Mouse (Mus musculus) limb, embryonic 14.5 days (tissue): Measurements from ENCODE around the gene Gm10273. TPM values are rescaled to one million over a fixed set of nuclear protein-coding genes. Genes with fewer than 3 reads are reported as not detected.
A peak's percentile ranks its signal among the peaks of the same experiment; 100 is the strongest.

Experiments
- ATAC-seq: fragments of 200-750 bp; cut with Nextera tagmentation; 2 replicates; pipeline ENCODE4 v1.8.0; 2017; ENCODE audit warnings: low read depth, moderate number of reproducible peaks, moderate TSS enrichment; ENCODE audit not compliant: low FRiP score
- DNase-seq: peaks from one replicate; pipeline ENCODE4 v3.0.0-alpha.2; 2015; ENCODE audit warnings: low spot score
- H3K27ac ChIP-seq: fragments of 300-500 bp; sonication (generic); replicated peaks from 2 replicates; pipeline ENCODE4 v1.5.1; 2014; ENCODE audit warnings: low read depth, mild to moderate bottlenecking, low read length, moderate library complexity, mixed read lengths
- H3K27me3 ChIP-seq: fragments of 300-500 bp; sonication (generic); 2 replicates; pipeline ENCODE4 v1.6.1; 2014; ENCODE audit warnings: low read length, mixed read lengths; ENCODE audit not compliant: control insufficient read depth, insufficient read depth
- H3K36me3 ChIP-seq: fragments of 300-500 bp; sonication (generic); 2 replicates; pipeline ENCODE4 v1.6.1; 2014; ENCODE audit warnings: mild to moderate bottlenecking, low read length, moderate library complexity, mixed read lengths; ENCODE audit not compliant: control insufficient read depth, insufficient read depth
- H3K4me1 ChIP-seq: fragments of 300-500 bp; sonication (generic); 2 replicates; pipeline ENCODE4 v1.6.1; 2014; ENCODE audit warnings: antibody characterized with exemption, low read length, mixed read lengths; ENCODE audit not compliant: control insufficient read depth, insufficient read depth
- H3K4me2 ChIP-seq: fragments of 300-500 bp; sonication (generic); replicated peaks from 2 replicates; pipeline ENCODE4 v1.6.1; 2014; ENCODE audit warnings: low read depth, mild to moderate bottlenecking, low read length, moderate library complexity; ENCODE audit not compliant: severe bottlenecking
- H3K4me3 ChIP-seq: fragments of 300-500 bp; sonication (generic); replicated peaks from 2 replicates; pipeline ENCODE4 v1.5.1; 2014; ENCODE audit warnings: low read length
- H3K9ac ChIP-seq: fragments of 300-500 bp; sonication (generic); 2 replicates; pipeline ENCODE4 v1.6.1; 2014; ENCODE audit warnings: mild to moderate bottlenecking, low read depth, low read length, moderate library complexity; ENCODE audit not compliant: severe bottlenecking
- H3K9me3 ChIP-seq: fragments of 300-500 bp; sonication (generic); 2 replicates; pipeline ENCODE4 v1.6.1; 2016; ENCODE audit warnings: low read length; ENCODE audit not compliant: control insufficient read depth
- POLR2A ChIP-seq: fragments of 200-500 bp; IDR thresholded peaks from 2 replicates; pipeline ENCODE4 v1.8.0; 2012; ENCODE audit warnings: inconsistent platforms, mild to moderate bottlenecking, moderate library complexity, borderline replicate concordance; ENCODE audit not compliant: insufficient read depth, insufficient read length; ENCODE audit errors: extremely low read depth
- WGBS: fragments of 180-500 bp; shearing (Covaris S2); extraction: QIAGEN DNeasy Blood & Tissue Kit; methylation state at CpG from one replicate; pipeline ENCODE4 v1.1.7; 2014; 5-methylcytosine and 5-hydroxymethylcytosine counted together
- polyA plus RNA-seq, 2 experiments: library from polyadenylated mRNA; depleted of rRNA in 1 of 2; stranded (reverse) in 1 of 2; unstranded in 1 of 2; fragments of >200 nt; fragmentation: Nextera tagmentation in 1 of 2; extraction: Ambion mirVana in 1 of 2; gene quantifications; 2 replicates each; pipeline versions ENCODE4 v1.2.1 to v1.2.3; 2012 to 2014

Gm10273 gene
- polyA plus RNA-seq, 2 experiments, result 6.5 to 8.2 TPM

DNA sequence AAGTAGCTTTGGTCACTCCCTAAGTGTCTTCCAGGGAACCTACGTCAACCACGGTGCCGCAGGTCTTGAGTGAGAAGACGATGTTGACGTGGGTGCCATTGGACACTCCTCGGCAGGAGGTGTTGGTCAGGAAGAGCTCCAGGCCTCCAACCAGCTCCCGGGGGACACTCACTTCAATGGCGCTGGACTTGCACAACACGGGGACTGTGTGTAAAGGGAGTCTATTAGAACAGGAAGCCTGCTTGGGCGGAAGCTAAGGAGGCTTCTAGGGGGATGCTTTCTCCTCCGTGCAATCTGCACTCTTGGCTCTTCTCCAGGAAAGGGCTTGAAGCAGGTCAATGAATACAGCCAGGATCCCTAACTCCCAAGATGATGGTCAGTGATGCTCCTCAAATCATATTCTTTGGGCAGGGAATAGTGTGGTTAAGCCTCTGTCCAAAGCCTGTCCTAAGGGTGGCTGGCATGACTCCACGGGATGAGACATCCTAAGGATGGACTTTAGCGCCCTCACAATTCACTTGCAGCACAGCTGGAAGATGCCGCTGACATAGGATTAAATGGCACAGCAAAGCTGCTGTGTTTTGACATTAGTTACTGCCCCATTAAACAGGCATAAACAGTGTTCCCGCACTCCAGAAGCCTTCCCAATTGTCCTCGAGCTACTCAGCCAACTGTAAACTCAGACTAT is 34.2 kb downstream of the Gm10273 start:
- Histone ChIP-seq H3K9ac (no peak overlapping the region), H3K4me3 (no peak overlapping the region), H3K4me2 (no peak overlapping the region), H3K36me3 (no peaks in the 10 kb centered on the region), H3K9me3 (no peaks in the 10 kb centered on the region), H3K4me1 (peaks cover 8% of the 10 kb centered on the region), H3K27me3 (no peaks in the 10 kb centered on the region), H3K27ac (no peak overlapping the region)
- no peak for TF ChIP-seq POLR2A
- ATAC-seq (no peak), DNase-seq (no peak)
- WGBS, result 77% methylated on average over 16 of the region's 16 CpGs

DNA sequence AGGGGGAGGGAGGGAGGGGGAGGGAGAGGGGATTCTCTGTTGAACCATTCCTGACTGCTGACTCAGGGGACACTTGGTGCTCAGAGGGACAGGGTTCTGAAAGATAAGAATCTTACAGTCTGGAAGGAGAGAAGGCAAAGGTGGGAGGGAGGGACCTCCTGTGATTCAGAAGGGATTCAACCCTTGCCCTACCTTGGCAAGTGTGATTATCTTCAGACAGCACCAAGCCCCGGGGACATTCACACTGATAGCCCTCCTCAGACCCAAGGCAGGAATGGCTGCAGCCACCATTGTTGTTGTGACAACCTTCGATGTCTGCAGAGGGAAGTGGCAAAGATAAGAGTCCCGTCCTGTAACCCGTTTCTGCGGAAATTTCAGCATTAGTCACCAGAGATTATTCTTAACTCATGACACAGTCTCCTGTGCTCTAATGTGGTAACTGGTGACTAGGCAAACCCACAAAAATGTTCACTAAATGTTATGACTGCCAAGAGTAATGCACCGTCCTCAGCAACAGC is 35.3 kb downstream of the Gm10273 start:
- DNase-seq, result no peak
- H3K36me3 ChIP-seq, result no peaks in the 10 kb centered on the region
- H3K27ac ChIP-seq, result no peak overlapping the region
- no peak overlapping the region for H3K4me2 ChIP-seq
- H3K9me3 ChIP-seq, result no peaks in the 10 kb centered on the region
- no peak for ATAC-seq
- WGBS, result 73% methylated on average over 6 of the region's 6 CpGs
- no peak overlapping the region for H3K4me3 ChIP-seq
- no peak overlapping the region for H3K9ac ChIP-seq
- H3K27me3 ChIP-seq, result no peaks in the 10 kb centered on the region
- TF ChIP-seq POLR2A, result no peak
- H3K4me1 ChIP-seq, result no peaks in the 10 kb centered on the region

DNA sequence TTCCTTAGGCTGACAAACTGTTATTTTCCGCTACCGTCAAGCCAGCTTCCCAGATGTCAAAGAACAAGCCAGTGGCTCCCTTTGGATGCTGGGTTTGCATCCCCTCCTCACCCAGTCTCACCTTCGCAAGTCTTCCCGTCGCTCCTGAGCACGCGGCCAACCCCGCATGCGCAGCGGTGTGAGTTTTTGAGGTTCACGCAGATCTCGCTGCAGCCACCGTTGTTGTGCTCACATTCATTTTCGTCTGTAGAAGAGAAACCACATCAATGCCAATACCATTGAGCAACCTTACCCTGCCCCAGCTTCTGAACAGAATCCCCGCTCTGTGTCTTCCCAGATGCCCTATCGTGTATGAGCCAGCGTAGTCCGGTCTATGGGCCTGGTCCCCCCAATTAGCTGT is 40.3 kb downstream of the Gm10273 start:
- Histone ChIP-seq H3K4me3 (no peak overlapping the region), H3K9me3 (no peaks in the 10 kb centered on the region), H3K4me2 (no peak overlapping the region), H3K9ac (no peak overlapping the region), H3K36me3 (no peaks in the 10 kb centered on the region), H3K27ac (no peak overlapping the region), H3K27me3 (no peaks in the 10 kb centered on the region), H3K4me1 (peaks cover 13% of the 10 kb centered on the region)
- ATAC-seq (no peak), DNase-seq (no peak)
- 94% methylated on average over 18 of the region's 18 CpGs for WGBS
- no peak for TF ChIP-seq POLR2A

DNA sequence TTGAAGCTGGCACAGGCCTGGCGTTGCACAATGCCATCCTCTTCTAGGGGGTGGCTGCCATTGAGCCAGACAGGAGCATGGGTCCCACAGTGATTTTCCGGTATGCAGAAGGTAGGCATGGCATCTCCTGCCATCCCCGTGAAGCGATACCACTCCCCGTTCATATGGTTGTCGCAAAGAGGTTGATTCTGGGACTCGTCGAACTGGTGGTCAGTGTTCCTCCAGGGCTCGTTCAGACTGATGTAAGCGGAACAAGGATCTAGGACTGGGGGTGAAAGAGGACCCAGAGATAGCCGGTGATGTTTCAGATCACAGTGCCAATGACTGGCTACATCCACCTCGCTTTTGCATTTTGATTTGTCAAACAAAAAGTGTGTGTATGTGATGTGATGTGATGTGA is 43.2 kb downstream of the Gm10273 start:
- TF ChIP-seq POLR2A, result no peak
- Histone ChIP-seq H3K36me3 (no peaks in the 10 kb centered on the region), H3K27me3 (no peaks in the 10 kb centered on the region), H3K4me1 (peaks cover 13% of the 10 kb centered on the region), H3K9ac (no peak overlapping the region), H3K4me2 (no peak overlapping the region), H3K9me3 (no peaks in the 10 kb centered on the region), H3K27ac (no peak overlapping the region), H3K4me3 (no peak overlapping the region)
- ATAC-seq (no peak), DNase-seq (no peak)
- whole genome bisulfite sequencing, result 87% methylated on average over 12 of the region's 12 CpGs

DNA sequence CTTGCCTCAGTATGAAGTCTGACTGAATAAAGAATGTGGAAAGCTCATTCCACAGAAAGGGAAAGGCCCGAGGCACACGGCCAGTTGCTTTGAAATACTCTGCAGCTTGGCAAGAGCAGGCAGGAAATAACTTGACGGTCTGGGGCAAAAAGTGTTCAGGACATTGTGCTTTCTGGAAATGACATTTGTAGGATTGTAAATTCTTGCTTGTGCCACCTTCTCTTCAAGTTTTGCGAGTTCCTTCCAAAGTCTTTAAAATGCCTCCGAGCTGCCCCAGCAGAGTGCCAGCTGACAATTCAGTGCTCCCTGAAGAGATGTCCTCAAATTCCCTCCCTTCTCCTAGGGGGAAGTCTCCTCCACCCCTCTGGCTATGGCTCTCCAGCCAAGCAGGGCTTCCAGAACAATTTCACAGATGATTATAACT is 44.1 kb downstream of the Gm10273 start:
- Histone ChIP-seq H3K9me3 (no peaks in the 10 kb centered on the region), H3K27me3 (no peaks in the 10 kb centered on the region), H3K27ac (peak overlapping the region; percentile 44; the same call in 1 of the 2 replicates), H3K4me2 (no peak overlapping the region), H3K4me1 (peaks cover 13% of the 10 kb centered on the region), H3K4me3 (no peak overlapping the region), H3K9ac (no peak overlapping the region), H3K36me3 (no peaks in the 10 kb centered on the region)
- ATAC-seq (no peak), DNase-seq (peak; percentile 82)
- no peak for TF ChIP-seq POLR2A
- 15% methylated on average over 5 of the region's 5 CpGs for WGBS
